Mouse (Mus musculus) intestine, embryonic 16.5 days (tissue): Measurements from ENCODE around the gene Fthl17d. TPM values are rescaled to one million over a fixed set of nuclear protein-coding genes. Genes with fewer than 3 reads are reported as not detected.

Experiments used
- polyA plus RNA-seq: library from polyadenylated mRNA; unstranded; fragments of >200 nt; fragmentation: Nextera tagmentation; extraction: Ambion mirVana; gene quantifications from 2 replicates; pipeline ENCODE4 v1.2.1, GENCODE M21; 2015

Gene Fthl17d
- polyA plus RNA-seq, 1 experiment from 2014 or later = not detected

Other genes with a start within 250 kb of the Fthl17d start
- gene Ssx9, start 238.3 kb downstream of the Fthl17d start, polyA plus RNA-seq = not detected in 2 replicates
- not detected in 2 replicates for gene Ssxb5, start 183.1 kb downstream of the Fthl17d start, polyA plus RNA-seq
- not detected in 2 replicates for gene Gm6592, start 142.8 kb downstream of the Fthl17d start, polyA plus RNA-seq
- gene Gm5751, start 112.5 kb downstream of the Fthl17d start, polyA plus RNA-seq = not detected in 2 replicates
- 1.6 and 1.7 TPM in 2 replicates for gene B630019K06Rik, start 94.4 kb downstream of the Fthl17d start, polyA plus RNA-seq
- gene Fthl17b, start 23.8 kb downstream of the Fthl17d start, polyA plus RNA-seq = not detected in 2 replicates
- not detected in 2 replicates for gene Fthl17c, start 10.2 kb downstream of the Fthl17d start, polyA plus RNA-seq
- not detected in 2 replicates for gene Fthl17e, start 46.7 kb upstream of the Fthl17d start, polyA plus RNA-seq
- not detected in 2 replicates for gene Fthl17f, start 76.3 kb upstream of the Fthl17d start, polyA plus RNA-seq
- gene 4930402K13Rik, start 117.8 kb upstream of the Fthl17d start, polyA plus RNA-seq = not detected in 2 replicates
- 0.43 and 0.72 TPM in 2 replicates for gene Lancl3, start 213.1 kb upstream of the Fthl17d start, polyA plus RNA-seq